Comparison of ENCODE assay signal across 10 mouse cellular contexts in genomic region chr2:152012222-152012621, GRCm38 (mm10). TPM values are rescaled to one million over a fixed set of nuclear protein-coding genes. Genes with fewer than 3 reads are reported as not detected.
DNase-seq lines count a peak whose midpoint lies in the region; ATAC-seq and TF ChIP-seq lines count a peak whose summit lies in the region.
"Had no signal": no experiment of that assay in that cellular context is flagged by ENCODE, and none has a peak within 500 bp of the region (broad histone marks: within the 10 kb centered on the region; RNA-seq: fewer than 3 reads in every experiment).

No protein-coding gene starts in this region.

- no peaks in the 10 kb centered on the region for H3K36me3 ChIP-seq in heart, adult 2 months (ENCODE audit: control insufficient read depth, insufficient read depth, low read length)
- no peaks in the 10 kb centered on the region for H3K36me3 ChIP-seq in hindbrain, postnatal 0 days (ENCODE audit: insufficient read depth, low read length)
- no peaks in the 10 kb centered on the region for H3K36me3 ChIP-seq in lung, embryonic 16.5 days (ENCODE audit: control insufficient read depth, insufficient read depth, low read length)
- H3K36me3 ChIP-seq: G1E had no signal

- intact Hi-C loops in heart, adult 2 months (cut with DNase I) = no loop called here
- intact Hi-C loops in heart, postnatal 25 days (cut with DNase I) = no loop called here

- no peak overlapping the region for H3K4me3 ChIP-seq in heart, adult 2 months
- H3K4me3 ChIP-seq in hindbrain, postnatal 0 days (ENCODE audit: low read length) = no peak overlapping the region
- no peak overlapping the region for H3K4me3 ChIP-seq in lung, embryonic 16.5 days (ENCODE audit: low read length)

- no peak for TF ChIP-seq CTCF in heart, adult 2 months (IDR thresholded peaks at IDR 0.05)
- TF ChIP-seq CTCF in hindbrain, postnatal 0 days (IDR thresholded peaks at IDR 0.05; ENCODE audit: low read depth) = no peak

- no peak for ATAC-seq in hindbrain, postnatal 0 days
- peak; percentile 40 for ATAC-seq in lung, embryonic 16.5 days (ENCODE audit: low read depth)

- no peaks in the 10 kb centered on the region for H3K9me3 ChIP-seq in hindbrain, postnatal 0 days (ENCODE audit: low read length)
- H3K9me3 ChIP-seq in lung, embryonic 16.5 days (ENCODE audit: control insufficient read depth, low read length) = no peaks in the 10 kb centered on the region
- H3K9me3 ChIP-seq: G1E had no signal

- DNase-seq in heart, adult 2 months = peak; percentile 33 to 52
- DNase-seq in heart, postnatal 25 days (ENCODE audit: low spot score) = no peak
- peak; percentile 96 for DNase-seq in ES-CJ7 (ENCODE audit: low read depth, low spot score)
- DNase-seq in hindbrain, postnatal 0 days (ENCODE audit: low spot score) = no peak
- DNase-seq in retina, postnatal 1 day = no peak
- DNase-seq in embryo, embryonic 10 days (ENCODE audit: low spot score) = no peak
- DNase-seq in urinary bladder, postnatal 14 days (ENCODE audit: low spot score) = no peak
- DNase-seq: cerebellum, adult 2 months had no signal

- H3K4me1 ChIP-seq in heart, adult 2 months (ENCODE audit: control insufficient read depth, insufficient read depth, low read length) = peaks cover 5% of the 10 kb centered on the region
- H3K4me1 ChIP-seq in hindbrain, postnatal 0 days (ENCODE audit: insufficient read depth, low read length) = peaks cover 7% of the 10 kb centered on the region; the same call in 1 of the 2 replicates
- H3K4me1 ChIP-seq in lung, embryonic 16.5 days (replicated peaks; ENCODE audit: control insufficient read depth, insufficient read depth, low read length) = peaks cover 6% of the 10 kb centered on the region; the same call in 1 of the 2 replicates

- TF ChIP-seq POLR2A in heart, adult 2 months (IDR thresholded peaks at IDR 0.05; ENCODE audit: insufficient read depth, low read depth, low read length) = no peak

- no peak overlapping the region for H3K9ac ChIP-seq in heart, adult 2 months (ENCODE audit: low read depth, low read length)
- no peak overlapping the region for H3K9ac ChIP-seq in hindbrain, postnatal 0 days (replicated peaks; ENCODE audit: low read length)
- no peak overlapping the region for H3K9ac ChIP-seq in lung, embryonic 16.5 days (ENCODE audit: low read length)

- no peaks in the 10 kb centered on the region for H3K79me2 ChIP-seq in heart, adult 2 months (replicated peaks; ENCODE audit: control insufficient read depth, insufficient read depth, low read length)

- H3K27ac ChIP-seq in heart, adult 2 months = peak overlapping the region; percentile 44
- peak overlapping the region; percentile 32; the same call in 1 of the 2 replicates for H3K27ac ChIP-seq in hindbrain, postnatal 0 days
- peak overlapping the region; percentile 60 for H3K27ac ChIP-seq in lung, embryonic 16.5 days (ENCODE audit: low read length)

- TF ChIP-seq EP300 in heart, adult 2 months (IDR thresholded peaks at IDR 0.05; ENCODE audit: insufficient read depth, low read depth, low read length) = no peak

- 44% methylated on average over 4 of the region's 4 CpGs for WGBS in heart, adult 2 months
- 77% methylated on average over 4 of the region's 4 CpGs for WGBS in hindbrain, postnatal 0 days
- WGBS in lung, embryonic 16.5 days = 56% methylated on average over 4 of the region's 4 CpGs

- no peak overlapping the region for H3K4me2 ChIP-seq in hindbrain, postnatal 0 days (ENCODE audit: low read depth, low read length)
- H3K4me2 ChIP-seq in lung, embryonic 16.5 days (ENCODE audit: low read depth, low read length) = no peak overlapping the region

- no peaks in the 10 kb centered on the region for H3K27me3 ChIP-seq in heart, adult 2 months (ENCODE audit: control insufficient read depth, insufficient read depth, low read length)
- no peaks in the 10 kb centered on the region for H3K27me3 ChIP-seq in hindbrain, postnatal 0 days (ENCODE audit: insufficient read depth, low read length)
- no peaks in the 10 kb centered on the region for H3K27me3 ChIP-seq in lung, embryonic 16.5 days (ENCODE audit: control insufficient read depth, insufficient read depth, low read depth, low read length)

RNA-seq across cellular contexts. Expression of gene Slc52a3, which starts 15.9 kb away (rescaled TPM):
- 1 to 10 TPM; 1.8 to 3.4 TPM for total RNA-seq in heart, adult 2 months (2021)
- 2.5 and 2.8 TPM in 2 replicates for polyA plus RNA-seq in heart, adult 2 months (2012; rRNA removed)
- 1 to 10 TPM; 1.8 to 1.9 TPM for total RNA-seq in heart, postnatal 25 days (2021)
- total RNA-seq in hindbrain, postnatal 0 days (2014; rRNA removed) = 2.7 and 3.1 TPM in 2 replicates
- 2.6 and 2.7 TPM in 2 replicates for polyA plus RNA-seq in hindbrain, postnatal 0 days (2015; fragmentation: Nextera tagmentation; extraction: Ambion mirVana)
- 4.7 and 5.9 TPM in 2 replicates for polyA plus RNA-seq in lung, embryonic 16.5 days (2015; fragmentation: Nextera tagmentation; extraction: Ambion mirVana)

RNA-seq across cellular contexts. Expression of gene Fam110a, which starts 32.2 kb away (rescaled TPM):
- total RNA-seq in heart, adult 2 months (2021) = 1 to 10 TPM; 4.3 to 4.7 TPM
- polyA plus RNA-seq in heart, adult 2 months (2012; rRNA removed) = 6.6 and 7.2 TPM in 2 replicates
- 1 to 10 TPM; 4.5 to 4.7 TPM for total RNA-seq in heart, postnatal 25 days (2021)
- 25.4 and 27.3 TPM in 2 replicates for total RNA-seq in hindbrain, postnatal 0 days (2014; rRNA removed)
- 35.8 and 36.5 TPM in 2 replicates for polyA plus RNA-seq in hindbrain, postnatal 0 days (2015; fragmentation: Nextera tagmentation; extraction: Ambion mirVana)
- polyA plus RNA-seq in lung, embryonic 16.5 days (2015; fragmentation: Nextera tagmentation; extraction: Ambion mirVana) = 33.6 and 34.0 TPM in 2 replicates

Comparison
In these comparisons a context has a peak if more than half of its experiments do, and no peak if none do; other contexts are left out.
1. DNase-seq: peak in heart, adult 2 months (2 of 2) and ES-CJ7 (single experiment); none in heart, postnatal 25 days (single experiment), hindbrain, postnatal 0 days (single experiment), retina, postnatal 1 day (single experiment), embryo, embryonic 10 days (single experiment) and urinary bladder, postnatal 14 days (single experiment).
2. Peak in every context shown above with its lines, with median percentiles within 50 percentile points of each other: H3K27ac ChIP-seq.